Mouse (Mus musculus): ENCODE measurements around the gene Adgrl3. TPM values are rescaled to one million over a fixed set of nuclear protein-coding genes. Genes with fewer than 3 reads are reported as not detected.

The Adgrl3 gene
- polyA plus RNA-seq, 1 experiment = 17.1 TPM

DNA sequence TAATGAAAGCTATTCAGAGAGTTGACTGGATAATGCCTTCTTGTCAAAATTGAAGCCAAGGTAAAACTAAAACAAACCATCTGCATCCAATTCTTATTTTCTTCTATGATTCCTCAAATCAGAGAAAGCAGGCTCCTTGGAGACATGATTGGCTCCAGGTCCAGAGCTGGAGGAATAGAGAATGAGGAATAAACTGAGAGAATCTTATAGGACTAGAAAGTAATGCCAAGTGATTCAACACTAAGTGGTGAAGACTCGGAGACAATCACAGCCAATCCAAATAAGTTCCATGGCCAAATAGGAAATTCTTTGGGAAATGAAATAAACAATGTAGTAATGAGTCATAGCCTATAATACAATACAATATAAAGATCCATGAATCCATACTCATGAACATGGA lies 585.7 kb downstream of the Adgrl3 start:
- Histone ChIP-seq H3K27me3 (ENCODE audit: control insufficient read depth, insufficient read depth, low read length) (no peaks in the 10 kb centered on the region), H3K4me3 (ENCODE audit: control insufficient read depth, low read depth, low read length) (no peak overlapping the region), H3K36me3 (ENCODE audit: control insufficient read depth, insufficient read depth, low read length) (no peaks in the 10 kb centered on the region), H3K4me1 (ENCODE audit: control insufficient read depth, insufficient read depth, low read length) (no peaks in the 10 kb centered on the region), H3K27ac (ENCODE audit: control insufficient read depth, insufficient read depth, low read depth, low read length) (no peak overlapping the region)
- TF ChIP-seq POLR2A (IDR thresholded peaks at IDR 0.05; ENCODE audit: control insufficient read depth, low read depth, low read length) = no peak
- TF ChIP-seq CTCF (IDR thresholded peaks at IDR 0.05; ENCODE audit: control insufficient read depth, insufficient read depth, insufficient replicate concordance, low read depth, low read length) = no peak

DNA sequence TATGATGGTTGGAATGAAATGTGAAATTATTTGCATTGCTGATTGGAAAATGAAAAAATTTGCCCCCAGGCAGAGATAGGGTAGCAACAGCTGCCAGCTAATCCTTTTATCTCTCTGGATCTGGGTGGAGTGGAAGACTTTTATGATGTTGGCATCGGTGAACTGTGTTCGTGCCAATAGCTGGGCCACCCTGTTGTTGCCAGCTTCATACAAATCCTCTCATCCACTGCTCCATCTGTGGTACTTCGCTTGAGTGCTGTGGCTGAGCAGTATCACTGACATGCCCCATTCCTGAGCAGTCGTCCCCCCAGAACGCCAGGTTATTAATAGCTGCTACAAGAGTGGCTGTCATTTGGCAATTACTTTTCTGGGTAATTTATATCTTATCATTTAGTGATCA lies 590.3 kb downstream of the Adgrl3 start:
- TF ChIP-seq CTCF (IDR thresholded peaks at IDR 0.05; ENCODE audit: control insufficient read depth, insufficient read depth, insufficient replicate concordance, low read depth, low read length) = no peak
- TF ChIP-seq POLR2A (IDR thresholded peaks at IDR 0.05; ENCODE audit: control insufficient read depth, low read depth, low read length) = no peak
- H3K4me3 ChIP-seq (ENCODE audit: control insufficient read depth, low read depth, low read length) = no peak overlapping the region
- H3K27me3 ChIP-seq (ENCODE audit: control insufficient read depth, insufficient read depth, low read length) = no peaks in the 10 kb centered on the region

DNA sequence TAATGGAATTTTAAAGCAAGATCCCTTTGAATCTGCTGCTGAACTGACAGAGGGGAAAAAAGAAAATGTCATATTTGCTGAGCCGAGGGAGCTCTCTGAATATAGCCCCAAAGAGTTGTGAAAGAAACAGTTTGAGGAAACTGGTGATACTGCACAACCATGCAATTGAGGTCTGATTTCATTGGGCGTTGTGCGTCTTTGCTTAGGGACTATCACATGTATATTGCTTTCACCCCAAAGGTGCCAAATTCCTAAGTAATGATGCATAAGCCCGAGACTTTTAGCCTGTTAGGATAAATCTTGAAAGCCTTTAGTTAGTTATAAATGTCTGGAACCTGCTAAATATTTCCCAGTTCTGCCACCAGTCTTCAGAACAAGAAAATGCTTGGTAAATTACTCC lies 594.7 kb downstream of the Adgrl3 start:
- no peak overlapping the region for H3K4me3 ChIP-seq (ENCODE audit: control insufficient read depth, low read depth, low read length)
- H3K27me3 ChIP-seq (ENCODE audit: control insufficient read depth, insufficient read depth, low read length) = no peaks in the 10 kb centered on the region
- no peak for TF ChIP-seq CTCF (IDR thresholded peaks at IDR 0.05; ENCODE audit: control insufficient read depth, insufficient read depth, insufficient replicate concordance, low read depth, low read length)
- no peak for TF ChIP-seq POLR2A (IDR thresholded peaks at IDR 0.05; ENCODE audit: control insufficient read depth, low read depth, low read length)
- H3K4me1 ChIP-seq (ENCODE audit: control insufficient read depth, insufficient read depth, low read length) = no peaks in the 10 kb centered on the region
- no peak overlapping the region for H3K27ac ChIP-seq (ENCODE audit: control insufficient read depth, insufficient read depth, low read depth, low read length)
- no peaks in the 10 kb centered on the region for H3K36me3 ChIP-seq (ENCODE audit: control insufficient read depth, insufficient read depth, low read length)

More for the DNA sequence above, 590.3 kb downstream of the Adgrl3 start:
- Histone ChIP-seq H3K27ac (ENCODE audit: control insufficient read depth, insufficient read depth, low read depth, low read length) (no peak overlapping the region), H3K36me3 (ENCODE audit: control insufficient read depth, insufficient read depth, low read length) (no peaks in the 10 kb centered on the region), H3K4me1 (ENCODE audit: control insufficient read depth, insufficient read depth, low read length) (no peaks in the 10 kb centered on the region)

DNA sequence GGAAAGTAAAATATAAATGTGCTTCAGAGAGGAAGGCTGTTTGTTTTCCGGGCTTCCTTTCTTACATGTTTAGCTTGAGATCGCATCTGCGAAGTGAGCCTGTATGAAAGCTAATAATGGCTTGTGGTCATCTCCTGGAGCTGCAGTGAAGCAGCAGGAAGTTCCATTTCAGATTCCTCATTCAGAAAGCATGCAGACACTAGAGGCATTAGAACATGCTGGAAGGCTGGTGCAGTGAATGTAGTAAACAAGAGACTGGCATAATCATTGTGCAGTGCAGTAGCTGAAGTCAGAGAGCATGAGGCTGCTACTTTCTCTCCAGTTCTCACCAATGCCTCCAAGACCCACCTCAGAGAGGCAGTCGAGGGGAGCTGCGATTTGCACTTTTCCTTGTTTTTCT lies 601.2 kb downstream of the Adgrl3 start:
- TF ChIP-seq CTCF (IDR thresholded peaks at IDR 0.05; ENCODE audit: control insufficient read depth, insufficient read depth, insufficient replicate concordance, low read depth, low read length) = no peak
- TF ChIP-seq POLR2A (IDR thresholded peaks at IDR 0.05; ENCODE audit: control insufficient read depth, low read depth, low read length) = no peak
- Histone ChIP-seq H3K4me1 (ENCODE audit: control insufficient read depth, insufficient read depth, low read length) (no peaks in the 10 kb centered on the region), H3K4me3 (ENCODE audit: control insufficient read depth, low read depth, low read length) (no peak overlapping the region), H3K27me3 (ENCODE audit: control insufficient read depth, insufficient read depth, low read length) (no peaks in the 10 kb centered on the region), H3K36me3 (ENCODE audit: control insufficient read depth, insufficient read depth, low read length) (no peaks in the 10 kb centered on the region), H3K27ac (ENCODE audit: control insufficient read depth, insufficient read depth, low read depth, low read length) (no peak overlapping the region)

DNA sequence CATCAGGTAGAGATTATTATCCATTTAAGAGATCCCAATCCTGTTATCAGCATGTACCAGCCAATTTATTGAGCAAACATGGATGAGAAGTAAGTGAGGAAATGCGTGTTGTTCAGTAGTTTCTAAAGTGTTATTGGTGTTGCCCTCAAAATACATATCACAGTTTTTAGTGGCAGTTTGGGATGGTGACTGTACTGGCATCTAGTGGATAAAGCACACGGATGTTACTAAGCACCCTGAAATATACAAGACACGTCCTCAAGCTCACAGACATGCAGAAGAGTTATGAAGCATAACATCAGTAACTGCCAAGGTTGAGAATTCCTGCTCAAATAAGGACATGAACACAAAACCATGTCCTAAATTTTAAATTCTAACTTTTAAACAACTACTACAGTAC lies 601.8 kb downstream of the Adgrl3 start:
- Histone ChIP-seq H3K36me3 (ENCODE audit: control insufficient read depth, insufficient read depth, low read length) (no peaks in the 10 kb centered on the region), H3K27ac (ENCODE audit: control insufficient read depth, insufficient read depth, low read depth, low read length) (no peak overlapping the region), H3K4me1 (ENCODE audit: control insufficient read depth, insufficient read depth, low read length) (no peaks in the 10 kb centered on the region), H3K4me3 (ENCODE audit: control insufficient read depth, low read depth, low read length) (no peak overlapping the region), H3K27me3 (ENCODE audit: control insufficient read depth, insufficient read depth, low read length) (no peaks in the 10 kb centered on the region)
- TF ChIP-seq POLR2A (IDR thresholded peaks at IDR 0.05; ENCODE audit: control insufficient read depth, low read depth, low read length) (no peak), CTCF (IDR thresholded peaks at IDR 0.05; ENCODE audit: control insufficient read depth, insufficient read depth, insufficient replicate concordance, low read depth, low read length) (no peak)

DNA sequence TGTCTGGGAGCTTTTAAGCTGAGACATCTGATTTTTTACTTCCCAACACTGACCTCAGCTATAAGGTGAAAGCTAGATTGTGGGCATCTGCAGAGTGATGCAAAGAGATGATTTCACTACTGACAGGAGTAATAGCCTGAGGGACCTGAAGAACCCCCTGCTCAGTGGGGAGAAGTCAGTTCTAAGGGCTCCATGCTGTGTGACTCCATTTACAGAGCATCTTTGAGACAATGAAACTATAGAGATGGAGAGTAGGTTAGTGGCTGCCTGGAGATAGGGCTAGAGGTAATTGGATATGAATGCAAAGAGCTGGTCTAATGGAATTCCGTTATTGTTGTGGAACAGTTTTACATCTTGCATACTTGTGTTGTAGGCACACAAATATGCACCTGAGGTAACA lies 603.9 kb downstream of the Adgrl3 start:
- Histone ChIP-seq H3K4me1 (ENCODE audit: control insufficient read depth, insufficient read depth, low read length) (no peaks in the 10 kb centered on the region), H3K4me3 (ENCODE audit: control insufficient read depth, low read depth, low read length) (no peak overlapping the region), H3K27me3 (ENCODE audit: control insufficient read depth, insufficient read depth, low read length) (no peaks in the 10 kb centered on the region), H3K36me3 (ENCODE audit: control insufficient read depth, insufficient read depth, low read length) (no peaks in the 10 kb centered on the region), H3K27ac (ENCODE audit: control insufficient read depth, insufficient read depth, low read depth, low read length) (no peak overlapping the region)
- TF ChIP-seq CTCF (IDR thresholded peaks at IDR 0.05; ENCODE audit: control insufficient read depth, insufficient read depth, insufficient replicate concordance, low read depth, low read length) = no peak
- no peak for TF ChIP-seq POLR2A (IDR thresholded peaks at IDR 0.05; ENCODE audit: control insufficient read depth, low read depth, low read length)

DNA sequence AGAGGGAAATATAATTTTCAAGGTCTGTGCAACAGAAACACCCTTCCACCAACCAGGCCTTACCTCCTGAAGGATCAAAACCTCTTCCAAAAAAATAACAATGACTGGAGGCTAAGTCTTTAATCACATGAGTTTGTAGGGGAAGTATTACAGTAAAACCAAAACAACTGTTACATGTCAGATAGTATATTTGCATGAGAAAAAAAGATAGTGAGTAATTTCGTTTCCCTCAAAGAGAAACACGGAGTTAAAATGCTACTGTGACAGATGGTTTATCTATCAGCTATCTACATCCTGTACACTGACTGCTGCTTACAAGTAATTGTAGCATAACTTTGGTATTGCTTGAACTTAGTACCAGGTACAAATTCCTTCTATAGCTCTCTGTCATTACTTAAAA lies 616.2 kb downstream of the Adgrl3 start:
- no peak overlapping the region for H3K27ac ChIP-seq (ENCODE audit: control insufficient read depth, insufficient read depth, low read depth, low read length)
- H3K4me3 ChIP-seq (ENCODE audit: control insufficient read depth, low read depth, low read length) = no peak overlapping the region
- H3K4me1 ChIP-seq (ENCODE audit: control insufficient read depth, insufficient read depth, low read length) = no peaks in the 10 kb centered on the region
- H3K27me3 ChIP-seq (ENCODE audit: control insufficient read depth, insufficient read depth, low read length) = no peaks in the 10 kb centered on the region
- H3K36me3 ChIP-seq (ENCODE audit: control insufficient read depth, insufficient read depth, low read length) = no peaks in the 10 kb centered on the region
- TF ChIP-seq POLR2A (IDR thresholded peaks at IDR 0.05; ENCODE audit: control insufficient read depth, low read depth, low read length) = no peak
- no peak for TF ChIP-seq CTCF (IDR thresholded peaks at IDR 0.05; ENCODE audit: control insufficient read depth, insufficient read depth, insufficient replicate concordance, low read depth, low read length)

DNA sequence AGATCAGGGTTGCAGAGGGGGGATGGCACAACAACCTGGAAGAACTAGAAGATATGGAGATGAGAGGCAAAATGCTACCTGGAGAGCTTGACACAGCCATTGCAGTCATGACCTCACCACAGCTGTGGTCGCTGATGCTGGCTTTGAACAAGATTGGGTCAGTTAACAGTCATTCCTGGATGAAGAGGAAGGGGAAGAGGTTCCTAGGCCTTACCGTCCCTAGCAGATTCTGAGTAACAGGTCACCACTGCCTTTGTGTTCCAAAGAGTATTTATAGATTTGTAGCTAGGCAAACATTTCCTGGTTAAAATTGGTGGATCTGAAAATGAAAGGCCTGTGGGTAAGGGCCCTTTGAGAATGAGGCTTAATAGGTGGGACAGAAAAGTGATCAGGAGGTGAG lies 618.5 kb downstream of the Adgrl3 start:
- no peaks in the 10 kb centered on the region for H3K36me3 ChIP-seq (ENCODE audit: control insufficient read depth, insufficient read depth, low read length)
- no peak overlapping the region for H3K27ac ChIP-seq (ENCODE audit: control insufficient read depth, insufficient read depth, low read depth, low read length)
- H3K4me1 ChIP-seq (ENCODE audit: control insufficient read depth, insufficient read depth, low read length) = no peaks in the 10 kb centered on the region
- H3K27me3 ChIP-seq (ENCODE audit: control insufficient read depth, insufficient read depth, low read length) = no peaks in the 10 kb centered on the region
- TF ChIP-seq CTCF (IDR thresholded peaks at IDR 0.05; ENCODE audit: control insufficient read depth, insufficient read depth, insufficient replicate concordance, low read depth, low read length) = no peak
- TF ChIP-seq POLR2A (IDR thresholded peaks at IDR 0.05; ENCODE audit: control insufficient read depth, low read depth, low read length) = no peak
- no peak overlapping the region for H3K4me3 ChIP-seq (ENCODE audit: control insufficient read depth, low read depth, low read length)
